Mouse (Mus musculus) liver, embryonic 12.5 days (tissue): Measurements from ENCODE around the gene Gcnt4. TPM values are rescaled to one million over a fixed set of nuclear protein-coding genes. Genes with fewer than 3 reads are reported as not detected.
"Not testable (repeated sequence)": the region's sequence is repeated elsewhere in the genome, so short reads cannot be mapped to it uniquely, and the experiment has no call there.

Experiments used
- ATAC-seq: fragments of 200-750 bp; cut with Nextera tagmentation; 2 replicates; pipeline ENCODE4 v1.8.0; 2017; ENCODE audit warnings: moderate number of reproducible peaks, mild to moderate bottlenecking, moderate library complexity
- H3K27ac ChIP-seq: fragments of 300-500 bp; sonication (generic); 2 replicates; pipeline ENCODE4 v1.5.1; 2016; ENCODE audit warnings: mild to moderate bottlenecking
- H3K27me3 ChIP-seq: fragments of 300-500 bp; sonication (generic); replicated peaks from 2 replicates; pipeline ENCODE4 v1.6.1; 2016; ENCODE audit warnings: mild to moderate bottlenecking, moderate library complexity
- H3K36me3 ChIP-seq: fragments of 300-500 bp; sonication (generic); 2 replicates; pipeline ENCODE4 v1.6.1; 2016; ENCODE audit warnings: mild to moderate bottlenecking, moderate library complexity
- H3K4me1 ChIP-seq: fragments of 300-500 bp; sonication (generic); 2 replicates; pipeline ENCODE4 v1.6.1; 2016
- H3K4me2 ChIP-seq: fragments of 300-500 bp; sonication (generic); 2 replicates; pipeline ENCODE4 v1.6.1; 2016; ENCODE audit warnings: mild to moderate bottlenecking, moderate library complexity
- H3K4me3 ChIP-seq: fragments of 300-500 bp; sonication (generic); 2 replicates; pipeline ENCODE4 v1.5.1; 2016; ENCODE audit warnings: mild to moderate bottlenecking, moderate library complexity
- H3K9ac ChIP-seq: fragments of 300-500 bp; sonication (generic); 2 replicates; pipeline ENCODE4 v1.6.1; 2016; ENCODE audit warnings: mild to moderate bottlenecking, moderate library complexity
- H3K9me3 ChIP-seq: fragments of 300-500 bp; sonication (generic); replicated peaks from 2 replicates; pipeline ENCODE4 v1.6.1; 2016; ENCODE audit warnings: mild to moderate bottlenecking, moderate library complexity
- WGBS: fragments of 180-500 bp; shearing (Covaris S2); methylation state at CpG from one replicate; pipeline ENCODE4 v1.1.7; 2016; ENCODE audit not compliant: insufficient replicate concordance; 5-methylcytosine and 5-hydroxymethylcytosine counted together
- polyA plus RNA-seq: library from polyadenylated mRNA; unstranded; fragments of >200 nt; fragmentation: Nextera tagmentation; extraction: Ambion mirVana; gene quantifications from 2 replicates; pipeline ENCODE4 v1.2.1, GENCODE M21; 2016

Gcnt4 gene
- polyA plus RNA-seq, 1 experiment from 2014 or later = 0.67 TPM

DNA sequence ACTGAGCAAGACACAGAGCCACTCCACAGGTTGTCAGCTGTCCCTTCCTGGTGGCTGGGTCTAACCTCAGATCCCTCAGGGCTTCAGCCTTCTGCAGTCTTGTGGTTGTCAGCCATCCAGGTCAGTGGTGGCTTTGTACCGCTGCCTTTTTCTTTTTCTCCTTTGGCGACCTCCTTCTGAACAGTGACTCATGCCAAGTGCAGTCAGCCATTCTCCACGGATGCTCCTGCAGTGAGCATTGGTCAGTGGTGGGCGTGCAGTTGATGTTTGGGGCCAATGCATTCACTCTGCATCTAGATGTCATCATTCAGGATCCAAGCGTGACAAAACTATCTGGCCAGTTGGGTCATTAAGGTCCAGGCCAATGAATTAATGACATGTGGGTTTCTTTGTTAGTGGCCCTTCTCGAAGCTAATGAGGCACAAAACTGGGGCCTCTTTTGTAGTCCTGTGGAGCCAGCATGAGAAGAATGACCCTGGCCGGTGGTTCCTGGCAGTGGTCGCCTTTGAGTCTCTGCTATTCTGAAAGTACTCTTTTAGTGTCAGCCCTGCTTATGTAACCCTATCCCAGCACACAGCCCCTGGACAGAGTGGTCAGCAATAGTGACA lies 4.0 kb downstream of the Gcnt4 start:
- Histone ChIP-seq H3K27me3 (peaks cover 66% of the 10 kb centered on the region), H3K9me3 (no peaks in the 10 kb centered on the region), H3K4me3 (no peak overlapping the region), H3K4me1 (peaks cover 12% of the 10 kb centered on the region), H3K36me3 (no peaks in the 10 kb centered on the region), H3K27ac (no peak overlapping the region), H3K4me2 (no peak overlapping the region), H3K9ac (no peak overlapping the region)
- ATAC-seq = no peak
- WGBS = 54% methylated on average over 8 of the region's 8 CpGs

DNA sequence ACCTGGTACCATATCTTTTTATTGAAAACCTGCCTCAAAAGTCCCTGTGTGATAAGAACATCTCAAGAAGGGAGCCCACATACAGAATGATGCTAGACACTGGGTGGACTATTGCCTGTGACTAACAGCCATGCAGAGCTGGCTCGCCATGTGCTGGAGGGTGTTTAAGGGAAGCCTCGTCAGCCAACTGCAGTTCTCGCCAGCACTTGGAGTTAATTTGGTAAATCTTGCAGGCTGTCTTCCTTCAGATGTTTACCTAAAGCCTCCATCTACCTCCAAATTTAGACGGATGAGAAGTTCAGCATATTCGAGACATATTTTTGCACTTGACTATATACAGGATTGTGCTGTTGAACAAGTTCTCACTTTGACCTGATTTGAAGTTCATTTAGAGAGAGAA lies 8.3 kb downstream of the Gcnt4 start:
- Histone ChIP-seq H3K4me3 (no peak overlapping the region), H3K4me1 (no peaks in the 10 kb centered on the region), H3K36me3 (no peaks in the 10 kb centered on the region), H3K4me2 (no peak overlapping the region), H3K27ac (no peak overlapping the region), H3K27me3 (peaks cover 24% of the 10 kb centered on the region), H3K9ac (no peak overlapping the region), H3K9me3 (no peaks in the 10 kb centered on the region)
- WGBS = 73% methylated on average over 5 of the region's 5 CpGs
- ATAC-seq = no peak

- H3K4me3 ChIP-seq = no peak overlapping the region
- WGBS = 64% methylated on average over 8 of the region's 8 CpGs
- no peaks in the 10 kb centered on the region for H3K4me1 ChIP-seq
- no peak for ATAC-seq
- H3K4me2 ChIP-seq = no peak overlapping the region
- no peaks in the 10 kb centered on the region for H3K36me3 ChIP-seq
- no peak overlapping the region for H3K9ac ChIP-seq
- peaks cover 18% of the 10 kb centered on the region for H3K27me3 ChIP-seq
- H3K9me3 ChIP-seq = no peaks in the 10 kb centered on the region
- no peak overlapping the region for H3K27ac ChIP-seq
These were observed 8.9 kb downstream of the Gcnt4 start for GRCm38 (mm10) chr13:96933367-96933766.

GRCm38 (mm10) chr13:96936173-96936777 lies 11.8 kb downstream of the Gcnt4 start:
- H3K9ac ChIP-seq = no peak overlapping the region
- H3K36me3 ChIP-seq = no peaks in the 10 kb centered on the region
- H3K4me1 ChIP-seq = no peaks in the 10 kb centered on the region
- no peaks in the 10 kb centered on the region for H3K27me3 ChIP-seq
- no peak overlapping the region for H3K27ac ChIP-seq
- no peak overlapping the region for H3K4me3 ChIP-seq
- ATAC-seq = no peak
- WGBS = 52% methylated on average over 6 of the region's 6 CpGs
- no peaks in the 10 kb centered on the region for H3K9me3 ChIP-seq
- no peak overlapping the region for H3K4me2 ChIP-seq

GRCm38 (mm10) chr13:96937059-96937558 lies 12.6 kb downstream of the Gcnt4 start:
- no peak for ATAC-seq
- no peaks in the 10 kb centered on the region for H3K9me3 ChIP-seq
- H3K4me3 ChIP-seq = no peak overlapping the region
- H3K36me3 ChIP-seq = no peaks in the 10 kb centered on the region
- no peaks in the 10 kb centered on the region for H3K4me1 ChIP-seq
- H3K4me2 ChIP-seq = no peak overlapping the region
- H3K27me3 ChIP-seq = no peaks in the 10 kb centered on the region
- H3K27ac ChIP-seq = no peak overlapping the region
- WGBS = 57% methylated on average over 10 of the region's 10 CpGs
- no peak overlapping the region for H3K9ac ChIP-seq

GRCm38 (mm10) chr13:96939680-96940079 lies 15.2 kb downstream of the Gcnt4 start:
- Histone ChIP-seq H3K9ac (no peak overlapping the region), H3K4me3 (no peak overlapping the region), H3K9me3 (no peaks in the 10 kb centered on the region), H3K36me3 (no peaks in the 10 kb centered on the region), H3K27me3 (no peaks in the 10 kb centered on the region), H3K27ac (no peak overlapping the region), H3K4me1 (no peaks in the 10 kb centered on the region), H3K4me2 (no peak overlapping the region)
- WGBS = 69% methylated on average over 10 of the region's 10 CpGs
- ATAC-seq = no peak

GRCm38 (mm10) chr13:96941481-96941880 lies 17.0 kb downstream of the Gcnt4 start:
- H3K27ac ChIP-seq, H3K4me2 ChIP-seq, H3K27me3 ChIP-seq, H3K4me3 ChIP-seq, H3K36me3 ChIP-seq, H3K9me3 ChIP-seq, H3K4me1 ChIP-seq, H3K9ac ChIP-seq, ATAC-seq: not testable (repeated sequence)
- WGBS = 60% methylated on average over 11 of the region's 11 CpGs

- no peak overlapping the region for H3K9ac ChIP-seq
- H3K36me3 ChIP-seq = no peaks in the 10 kb centered on the region
- H3K4me3 ChIP-seq = no peak overlapping the region
- H3K4me1 ChIP-seq = no peaks in the 10 kb centered on the region
- H3K27me3 ChIP-seq = no peaks in the 10 kb centered on the region
- no peaks in the 10 kb centered on the region for H3K9me3 ChIP-seq
- WGBS = 55% methylated on average over 3 of the region's 3 CpGs
- no peak overlapping the region for H3K4me2 ChIP-seq
- no peak for ATAC-seq
- H3K27ac ChIP-seq = no peak overlapping the region
These were observed 19.1 kb downstream of the Gcnt4 start for GRCm38 (mm10) chr13:96943571-96943970.

- H3K4me1 ChIP-seq = no peaks in the 10 kb centered on the region
- H3K27ac ChIP-seq = no peak overlapping the region
- WGBS = 70% methylated on average over 4 of the region's 4 CpGs
- no peaks in the 10 kb centered on the region for H3K9me3 ChIP-seq
- no peak overlapping the region for H3K4me2 ChIP-seq
- no peak for ATAC-seq
- H3K36me3 ChIP-seq = 0 out of 2 replicates have a peak, but pooled peaks cover 4% of the 10 kb centered on the region
- no peak overlapping the region for H3K9ac ChIP-seq
- no peaks in the 10 kb centered on the region for H3K27me3 ChIP-seq
- no peak overlapping the region for H3K4me3 ChIP-seq
These were observed 21.3 kb downstream of the Gcnt4 start for GRCm38 (mm10) chr13:96945748-96946147.

- WGBS = 67% methylated on average over 7 of the region's 7 CpGs
- Histone ChIP-seq H3K27ac (no peak overlapping the region), H3K36me3 (0 out of 2 replicates have a peak, but pooled peaks cover 4% of the 10 kb centered on the region), H3K9ac (no peak overlapping the region), H3K27me3 (no peaks in the 10 kb centered on the region), H3K9me3 (no peaks in the 10 kb centered on the region), H3K4me2 (no peak overlapping the region), H3K4me1 (no peaks in the 10 kb centered on the region), H3K4me3 (no peak overlapping the region)
- ATAC-seq = no peak
These were observed 23.2 kb downstream of the Gcnt4 start for GRCm38 (mm10) chr13:96947722-96948121.

DNA sequence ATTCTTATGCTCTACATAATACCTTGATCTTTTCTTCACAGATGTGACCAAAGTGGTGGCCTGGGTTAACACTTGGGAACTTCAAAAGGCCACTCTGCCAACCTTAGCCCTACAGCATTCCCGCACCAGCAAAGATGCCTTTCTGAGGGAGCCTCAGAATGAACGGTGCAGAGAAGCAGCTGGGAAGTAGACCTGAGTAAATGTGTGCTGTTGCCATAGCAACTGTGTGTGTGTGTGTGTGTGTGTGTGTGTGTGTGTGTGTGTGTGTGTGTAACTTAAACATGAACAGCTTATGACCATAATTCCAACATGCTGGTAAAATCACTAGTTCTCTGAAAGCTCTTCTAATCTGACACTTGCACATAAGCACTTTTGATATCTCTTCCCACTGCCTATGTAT lies 27.4 kb downstream of the Gcnt4 start:
- no peak overlapping the region for H3K4me2 ChIP-seq
- 0 out of 2 replicates have a peak, but pooled peaks cover 4% of the 10 kb centered on the region for H3K36me3 ChIP-seq
- no peak overlapping the region for H3K27ac ChIP-seq
- no peak overlapping the region for H3K4me3 ChIP-seq
- H3K27me3 ChIP-seq = no peaks in the 10 kb centered on the region
- no peak overlapping the region for H3K9ac ChIP-seq
- no peaks in the 10 kb centered on the region for H3K4me1 ChIP-seq
- 64% methylated on average over 2 of the region's 2 CpGs for WGBS
- no peak for ATAC-seq
- no peaks in the 10 kb centered on the region for H3K9me3 ChIP-seq

GRCm38 (mm10) chr13:96956466-96956865 lies 32.0 kb downstream of the Gcnt4 start:
- WGBS = 42% methylated on average over 6 of the region's 6 CpGs
- Histone ChIP-seq H3K27me3 (peaks cover 8% of the 10 kb centered on the region; the same call in 1 of the 2 replicates), H3K27ac (no peak overlapping the region), H3K4me3 (no peak overlapping the region), H3K36me3 (no peaks in the 10 kb centered on the region), H3K9ac (no peak overlapping the region), H3K4me2 (no peak overlapping the region), H3K9me3 (no peaks in the 10 kb centered on the region), H3K4me1 (no peaks in the 10 kb centered on the region)
- no peak for ATAC-seq
